Mouse (Mus musculus): ENCODE measurements around the gene Rras. TPM values are rescaled to one million over a fixed set of nuclear protein-coding genes. Genes with fewer than 3 reads are reported as not detected.
A peak's percentile ranks its signal among the peaks of the same experiment; 100 is the strongest.

Rras gene
- polyA plus RNA-seq (2015; fragmentation: Nextera tagmentation; extraction: Ambion mirVana), result 27.5 and 29.1 TPM in 2 replicates

DNA sequence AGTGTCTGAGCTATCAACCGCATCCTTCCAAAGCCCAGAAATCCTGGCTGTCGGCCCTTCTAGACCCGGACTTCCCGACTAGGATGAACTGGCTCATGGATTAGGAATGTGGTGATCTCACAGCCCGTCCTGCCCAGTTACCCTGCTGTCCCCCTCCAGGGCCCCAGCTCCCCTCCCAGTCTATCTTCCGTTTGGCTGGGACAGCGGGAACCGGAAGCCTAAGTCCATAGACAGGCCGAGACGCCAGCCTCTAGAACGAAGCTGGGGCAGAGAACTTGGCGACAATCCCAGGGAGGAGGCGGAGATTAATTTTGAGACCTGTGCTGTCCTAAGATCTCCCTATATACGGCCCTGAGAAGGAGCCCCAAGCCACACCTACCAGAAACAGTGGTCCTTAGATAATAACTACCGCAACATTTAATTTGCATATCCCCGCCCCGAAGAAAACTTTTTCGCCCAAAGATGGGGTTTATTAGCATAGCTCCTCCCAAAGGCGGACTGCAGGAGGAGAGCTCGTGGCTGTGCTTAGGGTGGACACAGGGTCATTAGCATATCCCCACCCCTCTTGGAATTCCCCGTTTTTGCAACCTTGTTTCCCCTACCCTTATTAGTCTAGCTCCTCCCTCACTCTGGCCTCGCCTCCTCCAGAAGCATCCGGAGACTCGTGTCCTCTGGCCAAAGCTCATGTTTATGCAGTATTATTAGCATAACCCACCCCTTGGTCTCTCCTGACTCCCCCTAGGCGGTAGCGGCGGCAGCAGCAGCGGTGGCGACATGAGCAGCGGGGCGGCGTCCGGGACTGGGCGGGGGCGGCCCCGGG is at the start of gene Rras:
TSS of gene Rras (plus strand) at position 720 of the 820 bp plus-strand sequence.
- H3K27ac ChIP-seq, result peak within 1 kb of the TSS; percentile 96

DNA sequence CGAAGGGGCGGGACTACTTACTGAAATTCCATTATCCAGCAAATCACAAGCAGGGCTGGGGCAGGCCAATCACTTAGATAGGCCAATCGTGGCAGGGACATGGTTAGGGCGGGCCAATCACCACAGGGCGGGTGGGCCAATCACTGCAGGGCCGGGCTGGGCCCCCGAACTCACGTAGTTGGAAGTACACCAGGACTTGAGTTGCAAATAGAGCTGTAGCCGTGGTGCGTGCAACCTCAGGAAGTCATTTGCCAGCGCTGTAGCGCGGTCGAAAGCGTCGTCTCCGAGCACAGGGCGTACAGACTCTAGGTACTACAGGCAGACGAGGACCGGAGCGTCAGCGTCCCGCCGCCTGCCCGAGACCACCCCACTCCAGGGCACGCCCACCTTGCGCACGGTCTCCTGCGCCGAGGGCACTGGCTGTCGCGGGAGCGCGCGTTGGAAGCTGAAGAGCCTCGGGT is 47.5 kb upstream of the Rras start:
- Histone ChIP-seq H3K36me3 (peaks cover 19% of the 10 kb centered on the region), H3K9me3 (no peaks in the 10 kb centered on the region), H3K27ac (peak overlapping the region; percentile 85), H3K9ac (peak overlapping the region; percentile 69), H3K4me2 (replicated peaks) (peak overlapping the region; percentile 73), H3K27me3 (no peaks in the 10 kb centered on the region), H3K4me3 (peak overlapping the region; percentile 55), H3K4me1 (peaks cover 35% of the 10 kb centered on the region)
- ATAC-seq (ENCODE audit: low FRiP score, low read depth), result peak; percentile 97
- WGBS, result under 1% methylated on average over 36 of the region's 36 CpGs

More for the DNA sequence above, at the start of gene Rras:
- H3K27me3 ChIP-seq, result 0 out of 2 replicates have a peak, but pooled peaks cover 6% of the 10 kb centered on the region
- H3K9me3 ChIP-seq, result no peaks in the 10 kb centered on the region
- H3K9ac ChIP-seq, result peak within 1 kb of the TSS; percentile 72
- H3K4me3 ChIP-seq, result peak within 1 kb of the TSS; percentile 93
- peak within 1 kb of the TSS; percentile 81 for H3K4me2 ChIP-seq (replicated peaks)
- WGBS, result under 1% methylated on average over 36 of the region's 36 CpGs
- peaks cover 17% of the 10 kb centered on the region for H3K36me3 ChIP-seq
- ATAC-seq (ENCODE audit: low FRiP score, low read depth), result peak; percentile 91
- peaks cover 34% of the 10 kb centered on the region for H3K4me1 ChIP-seq

DNA sequence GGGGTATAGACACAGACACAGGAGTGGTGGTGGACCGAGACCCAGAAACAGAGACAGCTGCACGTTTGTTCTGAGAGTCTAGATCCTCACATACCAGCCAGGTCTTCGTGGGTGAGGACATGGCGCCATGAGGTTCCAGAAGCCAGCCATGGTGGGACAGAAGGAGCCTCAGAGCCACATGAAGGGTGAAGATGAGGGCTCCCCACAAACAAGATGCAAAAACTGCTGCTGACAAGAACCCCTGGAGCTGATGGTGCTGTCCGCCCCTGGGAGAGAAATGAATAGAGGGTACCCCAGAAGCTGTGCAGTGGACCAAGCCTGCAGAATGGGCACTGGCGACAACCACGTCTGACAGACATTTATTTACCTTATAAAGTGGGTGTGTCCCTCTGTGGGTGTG is 46.6 kb upstream of the Rras start:
- WGBS, result 70% methylated on average over 7 of the region's 7 CpGs

DNA sequence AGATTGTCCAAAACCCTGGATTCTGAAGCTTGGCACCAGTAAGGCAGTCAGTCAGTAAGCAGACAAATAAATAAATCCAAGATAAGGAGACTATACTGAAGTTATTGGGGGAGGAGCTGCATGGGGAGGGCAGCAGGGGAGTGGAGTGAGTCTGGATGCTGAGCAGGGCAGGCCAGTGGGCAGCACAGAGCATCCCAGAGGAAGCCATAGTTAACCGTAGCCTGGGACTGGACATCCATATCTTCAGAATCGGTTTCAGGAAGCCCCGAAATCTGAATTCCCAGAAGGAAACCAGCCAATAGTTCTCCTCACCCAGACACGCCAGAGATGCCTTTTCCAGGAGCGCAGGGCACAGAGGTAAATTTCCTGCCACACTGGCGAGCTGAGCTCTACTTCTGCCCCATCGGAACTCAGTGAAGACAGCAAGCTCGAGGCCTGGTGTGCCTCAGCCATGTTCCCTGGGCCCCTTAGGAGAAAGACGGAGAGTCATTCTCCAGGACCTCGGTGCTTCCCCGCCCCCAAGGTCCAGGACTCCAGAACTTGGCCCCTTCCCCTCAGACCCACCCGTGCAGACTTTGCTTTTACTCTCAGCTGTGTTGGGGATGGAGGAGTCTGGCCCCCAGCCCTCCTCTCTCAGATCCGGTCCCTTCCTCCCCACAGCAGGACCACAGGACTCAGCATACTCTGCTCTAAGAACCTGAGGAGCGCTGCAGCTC is 44.2 kb upstream of the Rras start:
- Histone ChIP-seq H3K36me3 (peaks cover 34% of the 10 kb centered on the region), H3K4me1 (peaks cover 35% of the 10 kb centered on the region), H3K9me3 (no peaks in the 10 kb centered on the region), H3K4me3 (peak overlapping the region; percentile 56), H3K27me3 (no peaks in the 10 kb centered on the region), H3K27ac (peak overlapping the region; percentile 88), H3K9ac (peak overlapping the region; percentile 70), H3K4me2 (replicated peaks) (peak overlapping the region; percentile 77)
- no peak for ATAC-seq (ENCODE audit: low FRiP score, low read depth)
- WGBS, result 42% methylated on average over 14 of the region's 14 CpGs

More for the DNA sequence above, 46.6 kb upstream of the Rras start:
- no peaks in the 10 kb centered on the region for H3K9me3 ChIP-seq
- H3K27ac ChIP-seq, result peak overlapping the region; percentile 85; the same call in 1 of the 2 replicates
- peak overlapping the region; percentile 55 for H3K4me3 ChIP-seq
- H3K9ac ChIP-seq, result peak overlapping the region; percentile 69
- H3K4me2 ChIP-seq (replicated peaks), result peak overlapping the region; percentile 73
- ATAC-seq (ENCODE audit: low FRiP score, low read depth), result no peak
- no peaks in the 10 kb centered on the region for H3K27me3 ChIP-seq
- peaks cover 19% of the 10 kb centered on the region for H3K36me3 ChIP-seq
- H3K4me1 ChIP-seq, result peaks cover 35% of the 10 kb centered on the region

GRCm38 (mm10) chr7:44974383-44975116 is 43.2 kb upstream of the Rras start, which contains the start of gene Cpt1c:
Cpt1c (minus strand) TSS chr7:44974851.
- H3K9ac ChIP-seq, result peak within 1 kb of the TSS; percentile 70
- H3K4me2 ChIP-seq (replicated peaks), result peak within 1 kb of the TSS; percentile 77
- H3K36me3 ChIP-seq, result peaks cover 44% of the 10 kb centered on the region
- no peaks in the 10 kb centered on the region for H3K27me3 ChIP-seq
- peak within 1 kb of the TSS; percentile 56 for H3K4me3 ChIP-seq
- H3K9me3 ChIP-seq, result no peaks in the 10 kb centered on the region
- peak; percentile 49; the same call in 1 of the 2 replicates for ATAC-seq (ENCODE audit: low FRiP score, low read depth)
- peak within 1 kb of the TSS; percentile 88 for H3K27ac ChIP-seq
- H3K4me1 ChIP-seq, result peaks cover 35% of the 10 kb centered on the region
- 2% methylated on average over 22 of the region's 22 CpGs for WGBS

DNA sequence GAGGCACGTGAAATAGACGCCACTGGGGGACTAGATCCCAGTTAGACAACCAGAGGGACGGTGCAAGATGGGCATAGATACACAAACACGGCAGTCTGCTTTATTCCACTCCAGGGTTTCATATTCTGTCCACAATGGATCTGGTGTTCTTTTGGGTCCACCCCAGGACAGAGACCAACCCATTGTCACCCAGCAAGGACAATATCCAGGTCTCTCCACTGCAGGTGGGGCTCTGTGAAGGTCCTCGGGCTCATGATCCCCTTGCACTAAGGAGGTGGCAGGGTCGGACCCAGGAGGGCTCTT is 42.7 kb upstream of the Rras start:
- 26% methylated on average over 6 of the region's 6 CpGs for WGBS
- Histone ChIP-seq H3K4me3 (peak overlapping the region; percentile 56), H3K4me2 (replicated peaks) (peak overlapping the region; percentile 77), H3K9ac (0 out of 2 replicates have a peak overlapping the region, but pooled peaks have one; percentile 45), H3K27me3 (no peaks in the 10 kb centered on the region), H3K27ac (peak overlapping the region; percentile 88; the same call in 1 of the 2 replicates), H3K4me1 (peaks cover 32% of the 10 kb centered on the region), H3K36me3 (peaks cover 49% of the 10 kb centered on the region), H3K9me3 (no peaks in the 10 kb centered on the region)
- no peak for ATAC-seq (ENCODE audit: low FRiP score, low read depth)

DNA sequence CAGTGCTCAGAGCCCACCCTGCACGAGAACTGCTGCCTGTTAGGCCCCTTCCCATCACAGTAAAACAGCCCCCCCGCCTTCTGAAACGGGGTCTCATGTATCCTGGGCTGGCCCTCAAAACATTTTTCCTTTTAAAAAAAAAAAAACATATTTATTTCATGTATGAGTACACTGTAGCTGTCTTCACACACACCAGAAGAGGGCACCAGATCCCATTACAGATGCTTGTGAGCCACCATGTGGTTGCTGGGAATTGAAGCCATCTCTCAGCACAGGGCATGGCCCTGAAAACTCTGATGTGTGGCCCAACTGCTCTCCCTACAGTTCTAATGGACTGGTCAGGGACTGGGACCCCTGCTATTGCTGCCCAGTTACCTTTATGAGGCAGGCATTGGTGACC is 39.5 kb upstream of the Rras start:
- WGBS, result 89% methylated on average over 3 of the region's 3 CpGs
- Histone ChIP-seq H3K4me2 (replicated peaks) (no peak overlapping the region), H3K9me3 (no peaks in the 10 kb centered on the region), H3K4me3 (no peak overlapping the region), H3K4me1 (peaks cover 12% of the 10 kb centered on the region), H3K36me3 (peaks cover 79% of the 10 kb centered on the region), H3K27me3 (no peaks in the 10 kb centered on the region), H3K27ac (no peak overlapping the region), H3K9ac (no peak overlapping the region)
- ATAC-seq (ENCODE audit: low FRiP score, low read depth), result no peak

GRCm38 (mm10) chr7:44981539-44981938 is 36.2 kb upstream of the Rras start:
- 95% methylated on average over 8 of the region's 8 CpGs for WGBS
- no peak for ATAC-seq (ENCODE audit: low FRiP score, low read depth)
- Histone ChIP-seq H3K4me3 (no peak overlapping the region), H3K4me1 (peaks cover 20% of the 10 kb centered on the region), H3K9ac (no peak overlapping the region), H3K27ac (no peak overlapping the region), H3K27me3 (no peaks in the 10 kb centered on the region), H3K9me3 (no peaks in the 10 kb centered on the region), H3K4me2 (replicated peaks) (no peak overlapping the region), H3K36me3 (peaks cover 72% of the 10 kb centered on the region)

GRCm38 (mm10) chr7:44983085-44983484 is 34.7 kb upstream of the Rras start:
- 0 out of 2 replicates have a peak overlapping the region, but pooled peaks have one; percentile 71 for H3K4me2 ChIP-seq (replicated peaks)
- H3K9ac ChIP-seq, result no peak overlapping the region
- H3K4me3 ChIP-seq, result no peak overlapping the region
- no peak for ATAC-seq (ENCODE audit: low FRiP score, low read depth)
- H3K36me3 ChIP-seq, result peaks cover 57% of the 10 kb centered on the region
- H3K27ac ChIP-seq, result no peak overlapping the region
- WGBS, result 38% methylated on average over 6 of the region's 6 CpGs
- H3K27me3 ChIP-seq, result no peaks in the 10 kb centered on the region
- H3K9me3 ChIP-seq, result no peaks in the 10 kb centered on the region
- H3K4me1 ChIP-seq, result peaks cover 25% of the 10 kb centered on the region

- Histone ChIP-seq H3K4me1 (peaks cover 34% of the 10 kb centered on the region), H3K4me2 (replicated peaks) (peak overlapping the region; percentile 71), H3K9me3 (no peaks in the 10 kb centered on the region), H3K36me3 (peaks cover 50% of the 10 kb centered on the region), H3K9ac (peak overlapping the region; percentile 99), H3K4me3 (peak overlapping the region; percentile 95), H3K27me3 (no peaks in the 10 kb centered on the region), H3K27ac (peak overlapping the region; percentile 34; the same call in 1 of the 2 replicates)
- ATAC-seq (ENCODE audit: low FRiP score, low read depth), result no peak
- WGBS, result 86% methylated on average over 7 of the region's 7 CpGs
Measured at GRCm38 (mm10) chr7:44983944-44984832, 33.6 kb upstream of the Rras start.

DNA sequence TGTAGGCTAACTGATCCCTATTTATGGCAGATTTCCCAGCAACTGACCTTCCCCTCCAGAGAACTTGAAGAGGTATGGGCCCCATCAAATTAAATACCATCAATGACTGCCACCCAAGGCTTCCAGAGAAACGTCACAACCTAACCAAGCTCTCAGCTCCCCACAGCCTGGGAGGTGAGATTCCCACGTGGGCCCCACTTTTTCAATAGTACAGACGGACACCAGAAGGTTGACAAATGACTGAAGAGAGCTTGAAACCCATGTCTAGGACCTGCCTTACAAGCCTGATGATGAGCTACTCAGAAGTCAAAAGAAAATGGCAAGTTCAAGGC is 33.0 kb upstream of the Rras start:
- peak overlapping the region; percentile 22; the same call in 1 of the 2 replicates for H3K27ac ChIP-seq
- H3K9ac ChIP-seq, result peak overlapping the region; percentile 99
- H3K4me1 ChIP-seq, result peaks cover 36% of the 10 kb centered on the region
- ATAC-seq (ENCODE audit: low FRiP score, low read depth), result no peak
- peaks cover 50% of the 10 kb centered on the region for H3K36me3 ChIP-seq
- H3K9me3 ChIP-seq, result no peaks in the 10 kb centered on the region
- WGBS, result 51% methylated on average over 3 of the region's 3 CpGs
- H3K4me3 ChIP-seq, result peak overlapping the region; percentile 95
- H3K4me2 ChIP-seq (replicated peaks), result peak overlapping the region; percentile 71
- no peaks in the 10 kb centered on the region for H3K27me3 ChIP-seq
